Mouse (Mus musculus) G1E (cell line): Measurements from ENCODE around the gene Dnajb9.
A peak's percentile ranks its signal among the peaks of the same experiment; 100 is the strongest.

ENCODE experiments used
- CTCF ChIP-seq: IDR thresholded peaks from 2 replicates; pipeline ENCODE4 v1.5.1; 2012; ENCODE audit warnings: low read depth, low read length, inconsistent platforms, mixed read lengths
- GATA1 ChIP-seq: IDR thresholded peaks from 2 replicates; pipeline ENCODE4 v1.6.1; 2012; ENCODE audit warnings: borderline replicate concordance, low read length, inconsistent platforms, mixed read lengths
- TAL1 ChIP-seq: conservative IDR thresholded peaks from 2 replicates; pipeline ENCODE4 v1.6.1; 2012; ENCODE audit warnings: low read depth, low read length, inconsistent platforms, mixed read lengths

- TF ChIP-seq CTCF (0 out of 2 replicates have a peak, but pooled peaks have one; percentile 26), GATA1 (no peak), TAL1 (no peak)
Measured at GRCm38 (mm10) chr12:44209824-44210752, at the start of gene Dnajb9.
